Mouse (Mus musculus): ENCODE measurements at regions not wholly inside any gene's neighbourhood (a gene's known extent, or its start where the extent isn't known, plus 50 kb on each side); places are given as distances from the start of the nearest gene placed in this dataset.

DNA sequence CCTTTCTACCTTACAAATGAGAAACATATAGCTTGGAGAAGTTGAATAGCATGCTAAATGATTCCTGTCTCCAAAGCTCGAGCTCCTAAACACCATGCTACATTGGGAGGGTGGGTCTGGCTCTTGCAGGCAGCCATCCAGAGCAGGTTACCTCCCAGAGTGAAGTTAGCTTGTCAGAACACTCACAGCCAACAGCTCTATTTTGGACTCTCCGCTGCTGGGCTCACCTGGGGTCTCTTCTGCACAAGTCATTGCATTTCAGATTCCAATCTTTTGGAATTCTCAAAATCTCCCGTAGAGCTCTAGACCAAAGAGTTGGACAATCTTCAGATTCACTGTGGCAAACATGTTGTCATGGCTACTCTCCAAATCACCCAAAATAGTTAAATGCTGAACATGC is 142.0 kb upstream of the Hnrnpa3 start:
- TF ChIP-seq CTCF (IDR thresholded peaks at IDR 0.05; ENCODE audit: low read depth) (no peak), EP300 (optimal IDR thresholded peaks at IDR 0.05) (no peak)

Data from stomach, postnatal 0 days (tissue).